ENCODE assay signal across 24 mouse cellular contexts in the genomic region with DNA sequence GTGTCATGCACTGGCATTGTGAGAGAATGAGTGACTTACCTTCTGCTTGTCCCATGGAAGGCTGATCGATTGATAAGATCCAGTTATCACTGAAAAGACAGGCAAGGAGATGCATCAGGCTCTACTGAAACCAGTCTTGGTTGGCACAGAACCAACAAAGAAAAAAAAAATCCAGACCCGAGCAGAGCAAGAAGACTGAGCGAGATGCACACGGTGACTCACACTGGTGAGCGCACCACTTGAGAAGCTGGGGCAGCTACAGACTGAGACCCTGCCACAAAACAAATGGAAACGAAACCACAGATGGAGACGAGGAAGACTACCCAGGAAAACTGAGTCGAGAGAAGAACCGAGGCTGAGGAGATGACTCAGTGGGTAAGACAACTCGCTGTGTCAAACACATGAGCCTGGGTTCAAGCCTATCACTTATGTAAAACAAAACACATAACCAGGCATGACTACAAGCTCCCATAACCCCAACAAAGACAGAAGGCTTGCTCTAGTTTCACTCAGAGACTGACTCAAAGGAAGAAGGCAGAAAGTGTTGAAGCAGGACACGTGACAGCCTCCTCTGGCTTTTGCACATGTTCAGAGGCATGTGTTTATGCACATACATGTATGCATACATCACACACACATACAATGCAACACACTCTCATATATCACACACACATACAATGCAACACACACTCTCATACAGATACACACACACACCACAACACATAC. TPM values are rescaled to one million over a fixed set of nuclear protein-coding genes. Genes with fewer than 3 reads are reported as not detected.
"Had no signal": no experiment of that assay in that cellular context is flagged by ENCODE, and none has a peak within 500 bp of the region (broad histone marks: within the 10 kb centered on the region; RNA-seq: fewer than 3 reads in every experiment).

No protein-coding gene starts in this region.

- H3K9ac ChIP-seq: limb, embryonic 13.5 days; liver, embryonic 12.5 days; liver, embryonic 15.5 days; lung, embryonic 15.5 days; midbrain, embryonic 13.5 days had no signal

- H3K4me2 ChIP-seq: limb, embryonic 13.5 days; liver, embryonic 12.5 days; liver, embryonic 15.5 days; lung, embryonic 15.5 days; midbrain, embryonic 13.5 days had no signal

- H3K4me1 ChIP-seq: limb, embryonic 10.5 days; limb, embryonic 13.5 days; liver, embryonic 12.5 days; liver, embryonic 15.5 days; lung, embryonic 15.5 days; megakaryocyte, embryonic 14.5 days had no signal

- H3K27ac ChIP-seq: layer of hippocampus, adult 2 months; limb, embryonic 10.5 days; limb, embryonic 13.5 days; liver, embryonic 12.5 days; liver, embryonic 15.5 days; lung, embryonic 15.5 days; midbrain, embryonic 10.5 days; midbrain, embryonic 13.5 days; stomach, postnatal 0 days had no signal

- H3K36me3 ChIP-seq: limb, embryonic 10.5 days; limb, embryonic 13.5 days; liver, embryonic 12.5 days; liver, embryonic 15.5 days; lung, embryonic 15.5 days had no signal

- H3K27me3 ChIP-seq: midbrain, embryonic 13.5 days had no signal

- H3K9me3 ChIP-seq: limb, embryonic 10.5 days; limb, embryonic 13.5 days; liver, embryonic 12.5 days; liver, embryonic 15.5 days; lung, embryonic 15.5 days; midbrain, embryonic 10.5 days; midbrain, embryonic 13.5 days had no signal

- ATAC-seq: liver, embryonic 12.5 days; midbrain, embryonic 13.5 days; midbrain, embryonic 16.5 days had no signal

- DNase-seq: kidney, adult 8-10 months; kidney, postnatal 14 days; kidney, postnatal 4 days; layer of hippocampus, adult 9-11 months; liver; lung, adult 18-20 months; lung, postnatal 10 days; lung, postnatal 36 days; right cerebral cortex, postnatal 4 days; thymus, adult 2 months; thymus, postnatal 14 days; thymus, postnatal 4 days had no signal

- H3K4me3 ChIP-seq: layer of hippocampus, adult 2 months; limb, embryonic 10.5 days; limb, embryonic 13.5 days; liver, embryonic 12.5 days; liver, embryonic 15.5 days; lung, embryonic 15.5 days; megakaryocyte, embryonic 14.5 days; midbrain, embryonic 10.5 days; midbrain, embryonic 13.5 days had no signal

RNA-seq across cellular contexts. Expression of gene Adgra1, which starts 6.6 kb away (rescaled TPM):
- total RNA-seq: monocyte, adult 5-6 weeks had no signal
- polyA plus RNA-seq: limb, embryonic 10.5 days; liver, embryonic 15.5 days; lung, embryonic 15.5 days had no signal

RNA-seq across cellular contexts. Expression of gene Kndc1, which starts 53.9 kb away (rescaled TPM):
- total RNA-seq: monocyte, adult 5-6 weeks had no signal
- polyA plus RNA-seq: limb, embryonic 10.5 days; liver, embryonic 15.5 days had no signal
